Mouse (Mus musculus) brain, embryonic 18.5 days (tissue): ENCODE measurements around the gene Cfap43.
"Not testable (repeated sequence)": the region's sequence is repeated elsewhere in the genome, so short reads cannot be mapped to it uniquely, and the experiment has no call there.

Experiments
- DNase-seq: peaks from one replicate; pipeline ENCODE4 v3.0.0-alpha.2; 2012; ENCODE audit warnings: low read depth, low spot score

The Cfap43 gene

DNA sequence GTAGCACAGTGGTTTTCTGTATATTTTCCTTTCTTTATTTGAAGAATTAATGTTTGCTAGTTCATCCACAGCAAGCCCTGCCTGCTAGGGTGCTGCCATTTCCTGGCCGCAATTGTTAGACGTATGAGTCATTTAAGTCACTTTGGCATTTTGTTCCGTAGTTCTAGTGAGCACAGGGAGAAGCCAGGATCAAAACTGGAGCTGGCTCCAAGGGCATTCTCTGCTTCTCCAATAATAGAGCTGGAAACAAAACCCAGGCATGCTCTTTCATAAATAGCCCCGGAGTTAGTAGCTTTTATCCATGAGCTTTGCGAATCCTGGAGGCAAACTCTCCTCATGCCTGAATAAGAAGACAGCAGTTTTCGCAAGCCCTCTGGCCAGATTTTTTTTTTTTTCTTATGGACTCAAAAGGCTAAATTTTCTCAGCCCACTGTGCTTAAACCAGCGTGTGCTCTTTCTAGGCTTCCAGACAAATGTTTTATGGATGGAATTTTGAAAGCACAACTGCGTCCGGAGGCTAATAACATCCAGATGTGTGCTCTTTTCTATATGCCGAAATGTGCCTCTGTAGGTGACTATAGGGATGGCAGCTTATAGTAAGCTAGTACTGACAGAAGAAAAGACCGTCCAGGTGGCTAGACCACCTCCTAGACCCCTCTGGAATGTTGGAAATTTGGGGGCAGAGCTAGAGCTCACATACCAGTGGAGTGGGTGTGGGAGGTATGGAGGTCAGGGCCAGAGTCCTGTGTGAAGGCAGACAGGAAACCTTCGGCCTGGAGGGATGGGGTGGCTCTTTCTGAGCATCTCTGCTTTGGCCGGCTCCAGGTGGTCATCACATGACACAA, 64.9 kb downstream of the Cfap43 start:
- no peak for DNase-seq

DNA sequence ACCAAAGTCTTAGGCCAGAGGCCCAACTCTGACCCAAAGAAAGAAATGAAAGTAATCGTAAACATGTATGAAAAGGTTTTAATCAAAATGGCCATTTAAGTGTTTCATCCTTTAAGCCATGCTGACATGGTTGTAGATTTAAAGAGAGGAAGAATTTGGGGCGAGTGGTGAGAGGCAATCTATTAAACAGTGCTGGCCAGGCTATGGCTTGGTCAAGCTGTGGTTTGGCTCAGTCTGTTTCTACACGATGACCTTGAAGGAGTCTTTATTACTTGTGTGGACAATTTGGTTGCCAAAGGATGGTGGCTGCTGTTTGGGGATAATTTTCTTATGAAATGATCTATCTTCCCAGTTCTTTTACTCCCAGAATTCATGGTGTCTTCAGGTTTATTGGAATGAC, 66.0 kb downstream of the Cfap43 start:
- no peak for DNase-seq

DNA sequence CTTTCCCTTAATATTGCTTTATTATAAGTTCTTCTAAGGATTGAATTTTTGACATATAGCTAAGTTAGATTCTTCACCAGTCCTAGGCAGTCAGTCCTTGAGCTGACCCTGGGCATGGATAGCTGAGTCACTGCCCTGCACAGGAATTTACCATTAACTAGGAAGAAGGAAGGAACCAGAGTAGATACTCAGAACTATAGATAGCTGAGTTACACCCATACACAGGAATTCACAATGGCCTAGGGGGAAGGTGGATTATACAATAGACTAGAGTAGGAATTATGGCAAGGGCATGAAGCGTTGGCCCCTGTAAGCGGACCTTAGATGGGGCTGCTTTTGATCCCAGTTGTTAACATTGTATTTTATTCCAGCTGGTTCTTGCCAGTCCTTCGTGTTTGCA, 67.0 kb downstream of the Cfap43 start:
- DNase-seq, result not testable (repeated sequence)

DNA sequence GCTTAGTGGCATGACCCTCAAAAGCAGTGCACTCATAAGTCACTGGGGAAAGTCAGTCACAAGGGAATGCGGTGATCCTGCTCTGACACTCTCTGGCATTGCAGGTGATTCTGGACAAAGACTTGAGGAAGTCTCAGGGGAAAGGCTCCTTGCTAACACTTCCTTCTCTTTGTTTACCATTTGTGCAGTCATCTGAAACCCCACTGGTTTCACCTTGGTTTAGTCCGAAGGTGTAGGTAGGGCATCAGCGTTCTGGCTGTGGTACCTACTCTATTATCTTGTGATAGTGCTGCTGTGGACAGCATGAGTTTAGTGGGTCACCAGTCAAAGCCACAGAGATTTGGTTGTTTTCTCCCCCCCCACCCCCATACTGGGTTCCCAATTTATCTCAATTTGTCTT, 69.4 kb downstream of the Cfap43 start:
- no peak for DNase-seq

DNA sequence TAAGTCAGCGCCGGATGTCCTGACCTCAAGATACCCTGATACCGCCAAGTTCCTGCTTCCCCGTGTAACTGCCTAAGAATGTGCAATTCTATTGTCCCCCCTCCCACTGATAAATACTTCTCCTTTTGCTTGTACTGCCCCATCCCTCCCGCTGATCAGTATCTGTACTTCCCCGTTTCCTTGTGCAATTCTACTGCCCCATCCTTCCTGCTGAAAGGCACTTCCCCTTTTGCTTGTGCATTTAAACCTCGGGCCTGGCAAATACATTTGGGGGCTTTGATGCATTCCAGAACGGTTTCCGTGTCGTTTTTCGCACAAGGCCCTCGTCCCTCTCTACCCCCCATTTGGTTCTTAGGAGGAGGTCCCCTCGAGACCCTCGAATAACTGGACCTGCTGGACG, 77.9 kb downstream of the Cfap43 start:
- DNase-seq, result not testable (repeated sequence)

DNA sequence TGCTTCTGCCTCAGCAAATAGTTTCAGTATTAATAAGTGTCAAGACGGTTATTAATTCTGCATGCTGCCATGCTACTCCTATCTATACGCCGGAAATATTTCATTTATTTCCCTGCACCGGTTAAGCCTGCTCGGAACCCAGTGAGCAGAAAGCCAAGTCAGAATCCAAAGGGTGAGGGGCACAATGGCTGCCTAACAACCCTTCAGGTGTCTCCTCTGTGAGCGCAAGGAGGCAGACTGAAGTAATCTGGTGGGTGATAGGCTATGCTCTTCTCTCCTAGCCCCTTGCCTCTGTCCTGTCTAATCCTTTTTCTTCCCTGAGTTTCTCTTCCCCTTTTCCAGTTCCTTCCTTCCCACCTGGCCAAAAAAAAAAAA, 81.6 kb downstream of the Cfap43 start:
- no peak for DNase-seq

DNA sequence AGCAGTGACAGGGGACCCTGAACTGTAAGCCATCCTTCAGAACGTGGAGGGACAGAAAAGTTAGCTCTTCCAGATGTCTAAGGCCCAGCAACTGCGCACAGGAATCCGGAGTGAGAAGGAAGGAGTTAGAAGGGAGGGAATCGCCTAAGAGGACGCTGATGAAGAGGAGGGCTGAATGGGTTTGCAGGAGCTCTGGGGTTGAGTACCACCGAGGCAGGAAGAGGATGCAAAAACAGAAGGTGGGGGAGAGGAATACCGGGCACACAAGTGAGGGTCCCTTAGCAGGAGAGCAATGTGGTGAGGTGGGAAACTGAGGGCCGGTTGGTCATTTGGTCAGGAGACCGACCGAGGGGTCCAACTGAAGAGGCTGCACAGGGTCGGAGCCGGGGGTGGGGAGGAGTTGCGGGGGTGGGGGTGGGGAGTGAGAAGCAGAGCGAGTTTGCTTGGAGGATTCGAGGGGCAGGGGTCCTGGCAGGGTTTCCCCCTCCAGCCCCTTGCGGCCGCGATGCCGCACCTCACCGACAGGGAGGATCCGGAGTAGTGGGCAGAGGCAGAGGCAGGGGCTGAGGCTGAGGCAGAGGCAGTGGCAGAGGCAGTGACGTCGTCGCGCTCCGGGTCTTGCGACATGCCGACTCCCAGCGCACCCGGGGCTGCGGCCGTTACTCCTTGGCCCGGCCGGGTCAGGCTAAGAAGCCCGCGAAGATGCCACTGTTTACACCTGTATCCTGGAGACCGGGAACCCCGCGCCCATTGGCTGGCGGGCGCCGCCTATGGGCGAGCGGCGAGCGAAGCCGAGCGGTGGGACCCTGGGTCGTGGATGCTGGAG, 82.2 kb downstream of the Cfap43 start:
- no peak for DNase-seq

DNA sequence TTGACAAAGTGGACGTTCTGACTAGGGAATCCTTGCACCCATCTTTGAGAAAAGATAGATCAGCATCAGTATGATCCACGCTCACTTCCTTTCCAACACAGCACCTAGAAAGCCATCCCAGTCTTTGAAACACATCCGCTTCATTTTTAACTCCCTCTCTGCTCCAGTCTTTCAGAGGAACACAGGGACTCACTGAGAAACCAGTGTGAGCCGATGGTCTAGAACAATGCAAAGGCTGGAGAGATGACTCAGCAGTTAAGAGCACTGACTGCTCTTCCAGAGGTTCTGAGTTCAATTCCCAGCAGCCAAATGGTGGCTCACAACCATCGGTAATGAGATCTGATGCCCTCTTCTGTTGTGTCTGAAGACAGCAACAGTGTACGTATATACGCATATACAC, 83.3 kb downstream of the Cfap43 start:
- DNase-seq, result no peak

DNA sequence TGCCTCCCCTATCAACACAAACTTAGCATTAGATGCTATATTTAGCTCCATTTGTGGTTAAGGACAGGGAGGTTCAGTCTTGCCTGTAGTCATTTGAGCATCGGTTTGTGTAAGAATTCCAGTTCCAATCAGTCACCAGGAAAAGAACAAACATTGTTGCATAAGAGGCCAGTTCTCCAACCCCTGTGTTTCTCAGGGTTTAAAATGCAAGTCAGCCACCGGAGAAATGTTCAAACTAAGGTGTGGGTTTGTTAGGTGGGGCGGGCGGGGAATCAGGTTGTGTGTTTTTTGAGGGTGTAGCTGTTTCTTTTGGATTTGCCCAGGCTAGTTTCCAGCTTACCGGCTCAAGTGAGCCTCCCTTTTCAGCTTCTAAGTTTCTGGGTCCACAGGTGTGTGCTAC, 84.5 kb downstream of the Cfap43 start:
- no peak for DNase-seq

DNA sequence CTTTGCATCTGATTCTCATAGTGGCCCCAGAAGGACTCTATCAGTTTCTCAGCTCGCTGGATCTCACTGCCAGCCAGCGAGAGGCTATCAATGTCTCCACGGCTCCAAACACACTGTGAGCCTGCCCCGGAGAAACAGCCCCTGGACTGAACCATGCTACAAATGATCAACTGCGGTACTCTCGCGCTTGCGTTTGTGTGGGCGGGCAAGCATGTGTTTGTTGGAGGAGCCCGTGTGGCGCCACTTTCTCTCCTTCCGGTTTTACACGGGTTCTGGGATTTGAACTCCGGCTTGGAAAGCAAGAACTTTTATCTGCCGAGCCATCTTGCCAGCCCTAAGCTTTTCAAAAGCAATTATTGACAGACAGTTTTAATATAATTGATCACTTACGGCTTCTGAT, 86.8 kb downstream of the Cfap43 start:
- no peak for DNase-seq

DNA sequence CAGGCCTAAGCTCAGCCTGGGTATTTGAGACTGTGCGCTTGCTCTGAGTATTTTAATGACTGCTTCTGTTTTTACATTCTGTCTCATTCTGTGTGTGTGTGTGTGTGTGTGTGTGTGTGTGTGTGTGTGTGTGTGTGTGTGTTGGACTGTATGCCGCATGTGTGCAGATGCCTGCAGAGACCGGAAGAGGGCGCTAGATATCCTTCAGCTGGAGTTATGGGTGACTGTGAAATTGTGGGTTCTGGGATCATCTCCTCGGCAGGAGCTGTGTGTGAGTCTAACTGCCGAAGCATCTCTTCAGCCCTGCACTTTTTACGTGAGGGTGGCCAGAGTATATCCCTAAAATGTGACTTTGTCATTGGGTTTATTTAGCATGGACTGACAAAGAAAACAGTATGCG, 88.0 kb downstream of the Cfap43 start:
- DNase-seq, result no peak

DNA sequence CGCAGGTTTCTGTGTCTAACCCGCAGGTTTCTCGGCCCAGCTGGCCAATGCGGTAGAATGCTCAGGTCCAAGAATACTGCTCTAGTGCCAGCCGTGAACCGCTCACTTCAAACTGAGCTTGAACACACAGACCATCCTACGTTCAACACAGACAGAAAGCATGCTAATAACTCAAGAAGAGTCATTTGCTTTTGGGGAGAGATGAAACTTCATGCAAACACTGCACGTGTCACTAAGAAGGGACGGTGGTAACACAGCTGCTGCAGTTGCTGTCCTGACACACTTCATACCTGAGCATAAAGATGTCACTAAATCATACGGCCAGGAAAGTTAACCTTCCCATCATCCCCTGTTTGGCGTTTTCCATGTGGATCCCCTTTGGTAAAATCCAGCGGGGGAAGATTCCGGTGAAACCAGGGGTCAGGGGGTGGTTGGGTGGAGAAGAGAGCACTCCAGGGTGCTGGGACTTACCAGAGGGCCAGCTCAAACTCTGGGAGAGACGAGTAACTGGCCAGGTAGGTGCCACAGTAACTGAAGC, 89.1 kb downstream of the Cfap43 start:
- DNase-seq, result no peak

DNA sequence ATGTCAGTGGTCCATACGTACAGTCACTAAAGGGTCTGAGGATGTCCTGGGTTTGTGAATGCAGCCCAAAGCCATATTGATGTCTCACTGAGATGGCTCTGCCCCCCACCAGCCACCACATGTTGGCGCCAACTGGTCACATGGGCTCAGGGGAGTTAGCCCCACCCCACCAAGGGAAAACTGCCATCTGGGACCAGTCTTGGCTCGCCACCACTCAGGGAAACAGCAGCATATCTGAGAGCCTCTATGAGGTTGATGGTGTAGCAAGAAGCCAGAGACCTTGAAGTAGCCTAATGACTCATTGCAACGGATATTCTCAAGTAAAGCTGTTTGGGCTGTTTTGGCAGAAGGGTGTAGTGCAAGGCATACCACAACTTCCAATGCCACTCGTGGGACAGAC, 95.1 kb downstream of the Cfap43 start:
- no peak for DNase-seq

DNA sequence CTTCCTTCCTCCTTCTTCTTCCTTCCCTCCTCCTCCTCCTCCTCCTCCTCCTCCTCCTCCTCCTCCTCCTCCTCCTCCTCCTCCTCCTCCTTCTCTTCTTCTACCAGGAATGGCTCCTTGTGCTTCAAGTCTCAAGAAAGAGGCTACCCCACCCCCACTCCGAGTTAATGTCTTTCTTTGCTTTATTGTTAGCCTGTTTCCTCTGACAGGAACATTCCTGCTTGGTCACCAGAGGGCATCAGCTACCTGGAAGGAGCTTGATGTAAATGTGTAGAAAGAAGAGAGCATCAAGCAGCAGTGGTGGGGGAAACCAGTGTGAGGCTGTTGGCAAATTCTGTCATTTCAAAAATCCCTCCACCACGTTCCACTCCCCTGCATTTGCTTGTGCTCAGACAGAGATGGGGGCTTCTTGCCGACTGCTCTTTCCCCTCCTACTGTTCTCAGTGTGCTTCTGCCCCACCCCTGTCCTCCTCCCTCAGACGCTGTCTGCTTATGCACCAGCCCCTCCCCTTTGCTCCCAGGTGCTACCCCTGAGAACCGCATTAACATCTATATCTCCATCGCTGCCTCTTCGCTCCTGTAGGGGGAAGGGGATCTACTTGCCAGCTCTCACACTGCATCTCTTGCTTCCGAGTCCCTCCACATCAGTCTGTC, 96.8 kb downstream of the Cfap43 start:
- no peak for DNase-seq

DNA sequence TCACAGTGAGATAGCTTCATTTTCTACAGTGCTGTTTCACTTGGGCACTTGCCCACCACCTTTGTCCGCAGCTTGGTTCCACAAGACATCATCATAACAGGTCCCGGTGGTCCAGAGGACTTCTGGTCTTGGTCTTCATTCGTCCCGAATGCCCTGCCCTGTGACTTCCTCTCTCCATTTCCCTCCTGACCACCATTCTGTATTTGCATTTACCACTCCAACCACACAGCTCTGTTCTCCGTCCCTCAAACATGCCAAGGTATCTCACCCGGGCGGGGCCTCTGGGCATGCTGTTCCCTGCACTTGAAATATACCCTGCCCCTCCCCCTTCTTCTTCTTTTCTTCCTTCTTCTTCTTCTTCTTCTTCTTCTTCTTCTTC, 97.6 kb downstream of the Cfap43 start:
- no peak for DNase-seq

DNA sequence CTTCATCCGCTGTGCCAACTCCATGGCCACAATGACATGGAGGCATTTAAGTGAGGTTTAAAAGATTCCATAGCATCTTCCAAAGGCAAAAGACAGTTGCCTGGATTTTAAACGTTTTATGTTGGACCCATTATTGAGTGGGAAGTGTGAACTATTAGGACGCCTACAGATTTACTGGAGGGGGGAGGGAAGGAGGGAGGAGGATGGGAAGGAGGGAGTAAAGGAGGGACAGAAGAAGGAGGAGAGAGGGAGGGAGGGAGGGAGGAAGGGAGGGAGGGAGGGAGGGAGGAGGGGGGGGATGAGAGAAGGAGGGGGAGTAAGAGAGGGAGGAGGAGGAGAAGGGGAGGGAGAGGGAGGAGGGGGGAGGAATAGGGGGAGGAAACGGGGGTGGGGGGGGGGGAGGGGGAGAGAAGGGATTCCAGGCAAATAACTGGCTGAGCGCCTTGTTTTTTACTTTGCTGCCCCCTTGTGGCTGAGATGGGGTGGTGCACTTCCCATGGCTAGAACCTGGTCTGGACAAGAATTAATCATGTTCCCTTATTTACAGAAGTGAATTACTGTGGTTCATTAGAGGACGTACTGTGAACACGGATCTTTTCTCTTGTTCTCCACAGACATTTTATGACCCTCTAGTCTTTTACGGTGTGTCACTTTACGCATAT, 98.1 kb downstream of the Cfap43 start:
- DNase-seq, result no peak

DNA sequence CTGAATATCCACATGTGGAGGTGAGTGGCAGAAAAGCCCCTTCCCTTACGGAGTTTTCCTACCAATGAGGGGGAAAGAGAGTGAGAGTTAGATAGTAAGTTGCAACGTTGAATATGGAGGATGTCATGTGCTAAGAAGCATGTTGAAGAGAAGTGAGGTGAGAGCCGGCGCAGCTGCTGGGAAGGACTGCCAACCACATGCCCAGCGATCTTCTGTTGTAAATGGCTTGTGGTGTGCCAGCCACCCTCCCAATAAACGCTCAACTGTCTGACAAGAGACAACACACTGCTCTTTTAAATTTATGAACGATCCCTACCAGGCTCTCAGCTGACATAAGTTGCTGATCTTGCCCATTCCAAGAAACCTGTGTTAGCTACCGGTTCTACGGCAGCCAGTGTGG, 101.4 kb downstream of the Cfap43 start:
- DNase-seq, result no peak

DNA sequence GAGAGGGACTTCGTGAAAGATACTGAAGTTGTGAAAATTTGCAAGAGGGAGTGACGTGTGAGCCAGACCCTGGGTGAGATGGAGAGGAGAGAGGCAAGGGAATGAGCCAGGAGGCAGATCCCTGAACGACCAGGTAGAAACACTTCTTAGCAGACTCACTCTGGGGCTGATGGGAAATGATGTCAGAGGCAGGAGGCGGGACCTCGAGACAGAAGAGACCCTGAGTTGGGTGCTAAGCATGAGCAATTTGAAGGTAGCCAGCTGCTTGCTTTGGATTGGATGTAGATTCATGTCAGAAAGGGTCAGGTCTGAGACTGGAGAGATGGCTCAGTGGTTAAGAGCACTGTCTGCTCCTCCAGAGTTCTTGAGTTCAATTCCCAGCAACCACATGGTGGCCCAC, 104.4 kb downstream of the Cfap43 start:
- no peak for DNase-seq

DNA sequence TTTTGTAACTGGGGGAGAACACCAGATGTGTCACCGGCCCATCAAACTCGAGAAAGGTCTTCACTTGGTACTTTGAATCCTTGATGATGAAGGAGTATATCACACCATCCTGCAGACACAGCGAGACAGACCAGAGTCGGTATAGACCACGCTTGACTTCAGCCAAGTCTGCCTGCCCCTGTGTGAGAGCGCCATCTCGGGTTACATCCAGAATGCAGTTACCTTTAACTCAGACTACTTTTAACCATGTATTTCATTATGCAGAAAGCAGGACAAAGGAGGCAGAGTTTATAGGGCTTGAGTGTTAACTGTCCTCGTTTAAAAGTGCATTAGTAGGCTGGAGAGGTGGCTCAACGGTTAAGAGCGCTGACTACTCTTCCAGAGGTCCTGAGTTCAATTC, 107.0 kb downstream of the Cfap43 start:
- no peak for DNase-seq

DNA sequence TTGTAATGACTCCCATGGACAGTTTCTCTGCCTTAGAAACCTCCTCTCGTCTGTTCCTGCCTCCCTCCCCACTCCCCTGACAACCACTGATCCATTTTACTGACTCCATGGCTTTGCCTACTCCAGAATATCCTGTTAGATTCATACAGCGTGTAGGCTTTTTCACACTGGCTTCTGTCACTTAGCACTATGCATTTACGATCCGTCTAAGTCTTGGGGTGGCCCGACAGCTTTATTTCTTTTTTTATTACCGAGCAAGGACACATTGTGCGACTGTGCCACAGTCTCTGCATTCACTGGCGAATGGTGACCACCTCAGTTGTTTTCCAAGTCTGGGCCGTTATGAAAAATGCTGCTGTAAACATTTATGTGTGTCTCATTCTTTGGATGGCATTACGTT, 120.5 kb downstream of the Cfap43 start:
- no peak for DNase-seq

DNA sequence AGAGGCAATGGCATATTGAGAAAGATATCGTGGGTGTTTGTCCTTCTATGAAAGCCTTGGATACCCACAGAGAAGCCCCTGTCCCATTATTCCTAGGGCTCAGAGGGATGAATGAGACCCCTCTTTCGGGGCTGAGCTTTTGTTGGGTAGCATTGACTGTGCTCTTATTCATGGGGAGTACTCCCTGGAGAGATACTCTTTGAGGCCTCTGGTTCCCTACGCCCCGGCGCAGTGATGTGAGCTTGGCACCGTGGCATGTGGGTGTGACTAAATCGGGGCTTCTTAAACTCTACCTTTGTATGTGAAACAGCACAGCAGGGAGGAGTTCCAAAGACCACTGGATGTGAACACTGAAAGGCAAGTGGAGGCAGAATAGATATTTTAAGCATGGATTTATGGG, 122.4 kb downstream of the Cfap43 start:
- DNase-seq, result no peak
